Mouse (Mus musculus) C2C12 (cell line): ENCODE results near the gene Emc3. TPM values are rescaled to one million over a fixed set of nuclear protein-coding genes. Genes with fewer than 3 reads are reported as not detected.
A peak's percentile ranks its signal among the peaks of the same experiment; 100 is the strongest.

Source experiments
- H3K27me3 ChIP-seq: one replicate; pipeline ENCODE4 v1.6.1; 2011; ENCODE audit not compliant: control insufficient read depth, insufficient read depth, insufficient read length
- H3K36me3 ChIP-seq: one replicate; pipeline ENCODE4 v1.6.1; 2011; ENCODE audit not compliant: control insufficient read depth, insufficient read depth
- H3K4me3 ChIP-seq: one replicate; pipeline ENCODE4 v1.5.1; 2011; ENCODE audit warnings: mild to moderate bottlenecking, control low read depth; ENCODE audit not compliant: poor library complexity, insufficient read depth, severe bottlenecking
- H3K79me2 ChIP-seq: one replicate; pipeline ENCODE4 v1.6.1; 2011; ENCODE audit not compliant: control insufficient read depth, insufficient read depth
- H3K79me3 ChIP-seq: one replicate; pipeline ENCODE4 v1.6.1; 2011; ENCODE audit warnings: low read depth, control low read depth
- H3ac ChIP-seq: one replicate; pipeline ENCODE3; 2011; ENCODE audit warnings: low read depth; ENCODE audit not compliant: control insufficient read depth, insufficient read length
- CEBPB ChIP-seq: IDR thresholded peaks from one replicate; pipeline ENCODE4 v1.6.1; 2011; ENCODE audit warnings: low read depth, mild to moderate bottlenecking, control low read depth, moderate library complexity
- CTCF ChIP-seq: IDR thresholded peaks from one replicate; pipeline ENCODE4 v1.5.1; 2011; ENCODE audit not compliant: control insufficient read depth, insufficient read depth, insufficient read length
- FOSL1 ChIP-seq: IDR thresholded peaks from one replicate; pipeline ENCODE4 v1.8.0; 2011; ENCODE audit warnings: mild to moderate bottlenecking, low read length; ENCODE audit not compliant: poor library complexity, insufficient read depth, severe bottlenecking
- MAX ChIP-seq: IDR thresholded peaks from one replicate; pipeline ENCODE4 v1.6.1; 2011; ENCODE audit warnings: mild to moderate bottlenecking, control low read depth
- MYOD1 ChIP-seq: IDR thresholded peaks from one replicate; pipeline ENCODE4 v1.6.1; 2011; ENCODE audit warnings: low read depth; ENCODE audit not compliant: control insufficient read depth, insufficient read length
- MYOG ChIP-seq: IDR thresholded peaks from one replicate; pipeline ENCODE4 v1.6.1; 2011; ENCODE audit not compliant: control insufficient read depth, insufficient read length; ENCODE audit errors: extremely low read depth
- USF1 ChIP-seq: IDR thresholded peaks from one replicate; pipeline ENCODE4 v1.6.1; 2011; ENCODE audit warnings: low read depth, mild to moderate bottlenecking, control low read depth, moderate library complexity
- microRNA-seq: library from miRNA; unstranded; fragments of <30 nt; microRNA quantifications from one replicate; pipeline ENCODE4, GENCODE M21; 2019; ENCODE audit warnings: borderline microRNAs expressed
- polyA plus RNA-seq: library from polyadenylated mRNA; unstranded; fragments of >200 nt; fragmentation: generic; extraction: Trizol; gene quantifications from one replicate; pipeline ENCODE4 v1.2.1, GENCODE M21; 2012; ENCODE audit warnings: missing spikeins

Emc3 gene
- polyA plus RNA-seq, 1 experiment = 68.3 TPM

GRCm38 (mm10) chr6:113472061-113472460, 59.4 kb downstream of the Emc3 start:
- H3K27me3 ChIP-seq = no peaks in the 10 kb centered on the region
- no peak for TF ChIP-seq CTCF
- no peak for TF ChIP-seq FOSL1
- TF ChIP-seq MYOD1 = no peak
- TF ChIP-seq MAX = no peak
- TF ChIP-seq MYOG = no peak
- TF ChIP-seq USF1 = no peak
- TF ChIP-seq CEBPB = no peak
- H3ac ChIP-seq = peak overlapping the region; percentile 59
- no peaks in the 10 kb centered on the region for H3K36me3 ChIP-seq
- peak overlapping the region; percentile 39 for H3K4me3 ChIP-seq
- peaks cover 1% of the 10 kb centered on the region for H3K79me3 ChIP-seq
- no peaks in the 10 kb centered on the region for H3K79me2 ChIP-seq

- peaks cover 1% of the 10 kb centered on the region for H3K79me3 ChIP-seq
- TF ChIP-seq MAX = no peak
- TF ChIP-seq FOSL1 = no peak
- TF ChIP-seq USF1 = no peak
- no peak for TF ChIP-seq MYOD1
- no peak for TF ChIP-seq CEBPB
- no peaks in the 10 kb centered on the region for H3K79me2 ChIP-seq
- H3K4me3 ChIP-seq = peak within 1 kb of the TSS; percentile 39
- no peaks in the 10 kb centered on the region for H3K27me3 ChIP-seq
- H3K36me3 ChIP-seq = no peaks in the 10 kb centered on the region
- peak within 1 kb of the TSS; percentile 59 for H3ac ChIP-seq
Observed at GRCm38 (mm10) chr6:113471297-113471936, 60.0 kb downstream of the Emc3 start, which contains the start of gene Il17rc. Il17rc (plus strand) TSS chr6:113471427.

DNA sequence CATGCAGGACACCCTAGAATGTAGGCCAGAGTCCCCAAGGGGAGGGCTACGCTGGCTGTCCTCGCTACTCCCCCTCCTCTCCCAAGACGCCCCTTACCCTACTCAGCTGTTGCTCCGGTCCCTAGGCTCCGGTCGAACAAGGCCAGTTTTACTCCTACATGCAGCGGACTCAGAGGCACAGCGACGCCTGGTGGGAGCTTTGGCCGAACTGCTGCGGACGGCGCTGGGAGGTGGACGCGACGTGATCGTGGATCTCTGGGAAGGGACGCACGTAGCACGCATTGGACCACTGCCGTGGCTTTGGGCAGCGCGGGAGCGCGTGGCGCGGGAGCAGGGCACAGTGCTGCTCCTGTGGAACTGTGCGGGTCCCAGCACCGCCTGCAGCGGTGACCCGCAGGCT, 62.0 kb downstream of the Emc3 start:
- Histone ChIP-seq H3K4me3 (no peak overlapping the region), H3K79me3 (peaks cover 1% of the 10 kb centered on the region), H3K79me2 (no peaks in the 10 kb centered on the region), H3K27me3 (peaks cover 9% of the 10 kb centered on the region), H3ac (peak overlapping the region; percentile 9), H3K36me3 (no peaks in the 10 kb centered on the region)
- TF ChIP-seq MYOG (no peak), MYOD1 (no peak), CTCF (peak; percentile 88), MAX (no peak), CEBPB (no peak), USF1 (no peak)

GRCm38 (mm10) chr6:113469021-113469420, 62.4 kb downstream of the Emc3 start:
- H3K27me3 ChIP-seq = peaks cover 13% of the 10 kb centered on the region
- no peak overlapping the region for H3K4me3 ChIP-seq
- no peaks in the 10 kb centered on the region for H3K79me2 ChIP-seq
- TF ChIP-seq MYOG (no peak), CTCF (peak; percentile 81), MAX (no peak), MYOD1 (no peak), USF1 (no peak)
- peaks cover 1% of the 10 kb centered on the region for H3K79me3 ChIP-seq
- no peak overlapping the region for H3ac ChIP-seq
- no peaks in the 10 kb centered on the region for H3K36me3 ChIP-seq

DNA sequence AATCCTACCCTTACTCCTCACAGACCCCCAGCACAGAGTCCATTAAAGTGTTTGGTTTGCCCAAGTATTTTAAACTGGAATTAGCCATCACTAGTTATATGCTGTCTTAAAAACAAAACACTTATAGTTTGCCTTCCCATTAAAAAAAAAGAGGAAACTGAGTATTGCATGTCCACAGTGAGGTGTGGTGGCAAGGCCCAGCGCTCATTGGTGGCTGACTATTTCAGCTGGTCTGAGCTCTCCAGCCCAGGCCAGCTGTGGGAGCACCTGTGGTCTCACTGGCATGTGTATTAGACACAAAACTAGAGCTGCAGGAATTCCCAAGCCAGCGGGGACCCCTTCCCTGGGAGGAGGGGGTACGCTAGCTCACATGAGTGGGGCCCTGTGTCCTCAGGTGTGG, 62.9 kb downstream of the Emc3 start:
- no peak overlapping the region for H3K4me3 ChIP-seq
- peaks cover 15% of the 10 kb centered on the region for H3K27me3 ChIP-seq
- H3K36me3 ChIP-seq = no peaks in the 10 kb centered on the region
- H3ac ChIP-seq = no peak overlapping the region
- H3K79me2 ChIP-seq = no peaks in the 10 kb centered on the region
- no peak for TF ChIP-seq MAX
- H3K79me3 ChIP-seq = peaks cover 1% of the 10 kb centered on the region

GRCm38 (mm10) chr6:113465602-113466001, 65.8 kb downstream of the Emc3 start:
- Histone ChIP-seq H3K36me3 (no peaks in the 10 kb centered on the region), H3K27me3 (peaks cover 23% of the 10 kb centered on the region), H3K4me3 (no peak overlapping the region), H3K79me2 (no peaks in the 10 kb centered on the region), H3ac (no peak overlapping the region), H3K79me3 (no peaks in the 10 kb centered on the region)
- no peak for TF ChIP-seq USF1
- no peak for TF ChIP-seq MYOD1
- no peak for TF ChIP-seq MAX
- TF ChIP-seq CTCF = no peak
- TF ChIP-seq CEBPB = no peak
- no peak for TF ChIP-seq FOSL1
- no peak for TF ChIP-seq MYOG

Small RNAs within 50 kb of the gene (microRNA-seq; reads per million reads assigned to microRNA genes)
- not detected for gene Gm23365

Other genes with a start within 250 kb of the Emc3 start
- 0.01 TPM for gene Cpne9, start 249.3 kb downstream of the Emc3 start, polyA plus RNA-seq
- 16.1 TPM for gene Brpf1, start 224.5 kb downstream of the Emc3 start, polyA plus RNA-seq
- 18.5 TPM for gene Ogg1, start 204.7 kb downstream of the Emc3 start, polyA plus RNA-seq
- gene Camk1, start 187.7 kb downstream of the Emc3 start, polyA plus RNA-seq = 43.2 TPM
- 31.7 TPM for gene Tada3, start 153.8 kb downstream of the Emc3 start, polyA plus RNA-seq
- gene Arpc4, start 153.5 kb downstream of the Emc3 start, polyA plus RNA-seq = 364 TPM
- 1.6 TPM for gene Ttll3, start 142.4 kb downstream of the Emc3 start, polyA plus RNA-seq
- 8.8 TPM for gene Rpusd3, start 112.3 kb downstream of the Emc3 start, polyA plus RNA-seq
- not detected for gene Cidec, start 95.9 kb downstream of the Emc3 start, polyA plus RNA-seq
- gene Jagn1, start 89.1 kb downstream of the Emc3 start, polyA plus RNA-seq = 76.4 TPM
- not detected for gene Il17re, start 73.2 kb downstream of the Emc3 start, polyA plus RNA-seq
- 36.2 TPM for gene Il17rc, start 60.2 kb downstream of the Emc3 start, polyA plus RNA-seq
- 16.4 TPM for gene Creld1, start 48.4 kb downstream of the Emc3 start, polyA plus RNA-seq
- 0.04 TPM for gene Prrt3, start 29.7 kb downstream of the Emc3 start, polyA plus RNA-seq
- gene Fancd2, start within 50 bp of the Emc3 start, polyA plus RNA-seq = 4.8 TPM
- 0.07 TPM for gene Fancd2os, start 69.1 kb upstream of the Emc3 start, polyA plus RNA-seq
- gene Brk1, start 73.1 kb upstream of the Emc3 start, polyA plus RNA-seq = 200 TPM
- gene Vhl, start 92.3 kb upstream of the Emc3 start, polyA plus RNA-seq = 13.6 TPM
- 45.9 TPM for gene Irak2, start 106.8 kb upstream of the Emc3 start, polyA plus RNA-seq
- gene Tatdn2, start 165.4 kb upstream of the Emc3 start, polyA plus RNA-seq = 41.0 TPM
- 0.33 TPM for gene Ghrl, start 188.2 kb upstream of the Emc3 start, polyA plus RNA-seq
- 271 TPM for gene Sec13, start 209.1 kb upstream of the Emc3 start, polyA plus RNA-seq